Mouse (Mus musculus): Measurements from ENCODE around the gene Myo7a.

DNA sequence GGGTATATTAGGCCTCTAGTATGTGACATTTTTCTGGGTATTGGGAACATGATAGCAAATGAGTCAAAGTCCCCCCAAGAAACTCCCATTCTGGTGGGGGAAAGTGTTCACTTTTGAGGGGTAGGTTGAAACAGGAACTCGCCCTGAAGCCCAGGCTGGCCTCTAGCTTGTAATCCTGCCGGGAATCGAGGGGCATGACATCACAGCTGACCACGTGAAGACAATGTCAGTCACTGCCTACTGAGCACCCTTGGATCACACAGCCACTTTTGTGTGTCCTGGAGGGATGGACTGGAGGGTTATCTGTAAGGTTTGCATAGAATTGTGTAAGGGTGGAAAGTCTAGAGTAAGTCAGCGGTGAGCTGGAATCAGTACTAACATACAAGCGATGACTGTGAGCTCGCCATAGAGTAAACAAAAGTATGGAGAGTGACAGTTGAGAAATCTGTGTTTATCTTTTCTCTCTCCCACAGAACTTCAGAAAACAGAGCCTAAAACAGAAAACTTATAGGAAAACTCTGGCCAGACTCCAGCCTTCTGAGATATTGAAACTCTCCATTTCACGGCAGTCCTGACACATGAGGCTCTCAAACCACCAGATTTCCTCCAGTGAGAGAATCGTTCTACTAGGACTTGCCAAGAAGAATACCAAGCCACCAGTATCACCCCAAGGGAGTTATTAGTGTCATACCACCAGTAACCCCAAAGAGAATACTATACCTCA, 71.1 kb downstream of the Myo7a start:
- TF ChIP-seq POLR2A (IDR thresholded peaks at IDR 0.05; ENCODE audit: insufficient read depth, low read depth, low read length) (no peak), CTCF (IDR thresholded peaks at IDR 0.05; ENCODE audit: insufficient read depth, low read depth, low read length) (no peak)
